Mouse (Mus musculus) heart, postnatal 0 days (tissue): Measurements from ENCODE around the gene Togaram2.

Experiments used
- CTCF ChIP-seq: IDR thresholded peaks from 2 replicates; pipeline ENCODE4 v1.5.1; 2016; ENCODE audit warnings: antibody characterized with exemption, control low read depth, low read depth
- EP300 ChIP-seq: IDR thresholded peaks from 2 replicates; pipeline ENCODE4 v1.6.1; 2016; ENCODE audit warnings: antibody characterized with exemption, low read depth

DNA sequence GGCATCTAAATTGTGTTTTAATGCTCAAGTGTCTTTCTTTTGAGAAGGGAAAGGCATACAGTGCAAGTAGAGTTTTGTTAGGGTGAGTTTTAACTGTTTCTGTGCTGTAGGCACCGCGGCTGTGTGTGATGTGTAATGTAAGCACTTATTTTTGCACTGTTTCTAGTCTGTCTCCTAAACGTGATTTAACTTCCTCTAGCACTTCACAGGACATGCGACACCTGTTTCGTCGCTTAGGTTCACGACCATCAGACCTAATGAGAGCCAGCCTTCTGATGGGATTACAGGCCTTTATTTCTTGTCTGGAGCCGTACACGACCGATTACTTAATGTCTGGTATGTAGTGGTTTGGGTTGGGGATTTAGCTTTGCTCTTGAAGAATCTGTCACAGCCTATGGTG is 41.3 kb upstream of the Togaram2 start:
- TF ChIP-seq CTCF = no peak
- TF ChIP-seq EP300 = no peak
